Mouse (Mus musculus): ENCODE data around the gene Dapp1. TPM values are rescaled to one million over a fixed set of nuclear protein-coding genes. Genes with fewer than 3 reads are reported as not detected.
"Not testable (repeated sequence)": the region's sequence is repeated elsewhere in the genome, so short reads cannot be mapped to it uniquely, and the experiment has no call there.

The Dapp1 gene
- total and polyA plus RNA-seq, 3 experiments, result 53.5 to 63.6 (median 62.8) TPM

DNA sequence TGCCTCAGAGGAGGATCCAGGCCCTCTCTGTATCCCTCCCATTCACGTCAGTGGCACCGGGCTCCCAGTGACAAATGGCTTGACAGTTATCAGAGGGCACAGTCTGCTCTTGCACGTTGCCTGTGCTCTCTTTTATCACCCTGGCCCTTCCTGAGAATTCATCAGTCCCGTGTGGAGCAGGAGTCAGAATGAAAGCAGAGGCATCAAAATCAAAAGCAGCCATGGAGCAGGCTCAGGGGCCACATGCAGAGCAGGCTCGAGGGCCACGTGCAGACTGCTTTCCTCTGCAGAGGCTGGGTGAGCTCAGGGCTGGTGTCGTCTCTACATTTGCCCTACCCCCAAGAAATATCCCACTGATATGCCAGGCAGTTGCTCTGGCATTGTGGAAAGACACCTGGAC is 29.5 kb downstream of the Dapp1 start:
- H3K79me2 ChIP-seq (replicated peaks; ENCODE audit: control insufficient read depth, extremely low read depth, insufficient read depth, poor library complexity, severe bottlenecking), result peaks cover 4% of the 10 kb centered on the region; the same call in 1 of the 2 replicates
- peak overlapping the region; percentile 0; the same call in 1 of the 2 replicates for H3K9ac ChIP-seq (ENCODE audit: insufficient read depth, low read depth)
- dilution Hi-C loops (cut with MboI; ENCODE audit: extremely low pct_ligation_motif_present, extremely low pct_unique_long_range_greater_than_20kb, low sequenced_read_pairs), result no loop called here
- H3K36me3 ChIP-seq (replicated peaks in 1 of 2; ENCODE audit: control insufficient read depth in 1 of 2, insufficient read depth in 1 of 2, low read length in 1 of 2), result peaks cover 9 to 19% of the 10 kb centered on the region in 2 experiments
- no peaks in the 10 kb centered on the region for H3K27me3 ChIP-seq (replicated peaks)
- H3K9me3 ChIP-seq (replicated peaks; ENCODE audit: low read length), result no peaks in the 10 kb centered on the region
- peak overlapping the region in 1 of 3 experiments; percentile 5 for H3K4me3 ChIP-seq (replicated peaks in 1 of 3; ENCODE audit: low read depth in 2 of 3, low read length in 2 of 3, poor library complexity in 1 of 3)
- H3K4me1 ChIP-seq (ENCODE audit: control insufficient read depth in 1 of 2, insufficient read depth in 2 of 2), result peaks cover 48 to 98% of the 10 kb centered on the region in 2 experiments
- no peak for TF ChIP-seq CTCF (conservative IDR thresholded peaks at IDR 0.05 in 1 of 2, IDR thresholded peaks at IDR 0.05 in 1 of 2; ENCODE audit: low read depth in 2 of 2, low read length in 2 of 2)
- 0 out of 2 replicates have a peak, but pooled peaks have one; percentile 3 for TF ChIP-seq USF2 (conservative IDR thresholded peaks at IDR 0.05; ENCODE audit: low read depth, low read length)
- TF ChIP-seq IRF4 (IDR thresholded peaks at IDR 0.05; ENCODE audit: low read depth, low read length), result no peak
- in situ Hi-C loops (cut with MboI; ENCODE audit: low pct_ligation_motif_present, low pct_unique_long_range_greater_than_20kb, low sequenced_read_pairs), result loop anchor here (25.0 kb wide), 1 partner anchor 485 kb away; the partner anchor contains the start of gene Adh5
- DNase-seq (ENCODE audit: extremely low read depth), result peak; percentile 60
- peak overlapping the region; percentile 44 for H3K4me2 ChIP-seq (ENCODE audit: insufficient read depth, low read depth, poor library complexity, severe bottlenecking)
- H3K27ac ChIP-seq (ENCODE audit: insufficient read depth, low read depth), result peak overlapping the region; percentile 97

- H3K79me2 ChIP-seq (replicated peaks; ENCODE audit: control insufficient read depth, extremely low read depth, insufficient read depth, poor library complexity, severe bottlenecking); H3K4me2 ChIP-seq (ENCODE audit: insufficient read depth, low read depth, poor library complexity, severe bottlenecking); H3K27me3 ChIP-seq (replicated peaks); dilution Hi-C loops (cut with MboI; ENCODE audit: extremely low pct_ligation_motif_present, extremely low pct_unique_long_range_greater_than_20kb, low sequenced_read_pairs); H3K4me3 ChIP-seq (replicated peaks in 1 of 3; ENCODE audit: low read depth in 2 of 3, low read length in 2 of 3, poor library complexity in 1 of 3); H3K9ac ChIP-seq (ENCODE audit: insufficient read depth, low read depth); DNase-seq (ENCODE audit: extremely low read depth); H3K9me3 ChIP-seq (replicated peaks; ENCODE audit: low read length): not testable (repeated sequence)
- H3K36me3 ChIP-seq (replicated peaks in 1 of 2; ENCODE audit: control insufficient read depth in 1 of 2, insufficient read depth in 1 of 2, low read length in 1 of 2), result peaks cover 9 to 22% of the 10 kb centered on the region in 2 experiments
- in situ Hi-C loops (cut with MboI; ENCODE audit: low pct_ligation_motif_present, low pct_unique_long_range_greater_than_20kb, low sequenced_read_pairs), result loop anchor here (25.0 kb wide), 1 partner anchor 486 kb away; the partner anchor contains the start of gene Adh5
- peaks cover 49 to 98% of the 10 kb centered on the region in 2 experiments for H3K4me1 ChIP-seq (ENCODE audit: control insufficient read depth in 1 of 2, insufficient read depth in 2 of 2)
- H3K27ac ChIP-seq (ENCODE audit: insufficient read depth, low read depth), result peak overlapping the region; percentile 97
These were observed 30.0 kb downstream of the Dapp1 start for GRCm38 (mm10) chr3:137951302-137951701.

DNA sequence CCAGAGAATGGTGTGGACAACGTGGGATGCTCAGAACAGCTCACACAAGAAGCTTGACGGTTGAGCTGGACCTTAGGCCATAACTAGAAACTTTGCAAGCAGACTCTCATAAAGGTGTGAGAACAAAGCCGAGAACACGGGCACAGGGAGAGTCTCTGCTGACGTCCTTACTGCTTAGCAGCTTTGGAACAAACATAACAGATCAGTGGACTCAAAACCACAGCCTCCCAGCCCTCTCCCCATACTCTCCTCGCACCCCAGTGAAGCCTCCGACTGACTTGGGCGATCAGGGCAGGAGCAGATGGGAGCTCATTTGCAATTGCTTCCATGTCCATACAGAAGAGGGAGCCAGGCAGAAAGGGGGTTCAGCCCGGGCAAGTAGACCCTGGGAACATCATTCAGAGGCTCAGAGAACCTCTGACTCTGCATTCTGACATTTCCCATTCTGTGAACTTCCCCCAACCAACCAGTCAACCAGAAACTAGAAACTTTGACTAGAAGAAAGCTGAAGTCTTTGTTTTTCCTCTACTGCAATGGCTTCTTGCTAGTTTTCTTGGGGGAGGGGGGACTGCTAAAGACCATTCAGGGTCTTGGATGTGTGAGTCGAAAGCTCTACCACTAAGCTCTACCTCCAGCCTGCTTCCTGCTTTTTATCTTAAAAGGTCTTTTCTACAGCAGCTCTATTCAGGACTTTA is 31.0 kb downstream of the Dapp1 start:
- no peaks in the 10 kb centered on the region for H3K27me3 ChIP-seq (replicated peaks)
- TF ChIP-seq MAFK (IDR thresholded peaks at IDR 0.05; ENCODE audit: insufficient replicate concordance, low read length) (no peak), POLR2AphosphoS2 (IDR thresholded peaks at IDR 0.05; ENCODE audit: low read depth, low read length) (no peak), UBTF (IDR thresholded peaks at IDR 0.05; ENCODE audit: low read depth, low read length) (peak; percentile 37; the same call in 1 of the 2 replicates), POLR2A (IDR thresholded peaks at IDR 0.05; ENCODE audit: low read depth, low read length) (peak; percentile 67), RAD21 (IDR thresholded peaks at IDR 0.05; ENCODE audit: low read depth, low read length) (no peak), USF1 (IDR thresholded peaks at IDR 0.05; ENCODE audit: low read depth, low read length) (no peak), JUN (IDR thresholded peaks at IDR 0.05; ENCODE audit: insufficient read depth, low read depth, low read length) (no peak)
- peak overlapping the region; percentile 11 for H3K4me2 ChIP-seq (ENCODE audit: insufficient read depth, low read depth, poor library complexity, severe bottlenecking)
- in situ Hi-C loops (cut with MboI; ENCODE audit: low pct_ligation_motif_present, low pct_unique_long_range_greater_than_20kb, low sequenced_read_pairs) (loop anchor here (25.0 kb wide), 1 partner anchor 487 kb away; the partner anchor contains the start of gene Adh5), dilution Hi-C loops (cut with MboI; ENCODE audit: extremely low pct_ligation_motif_present, extremely low pct_unique_long_range_greater_than_20kb, low sequenced_read_pairs) (no loop called here)
- H3K79me2 ChIP-seq (replicated peaks; ENCODE audit: control insufficient read depth, extremely low read depth, insufficient read depth, poor library complexity, severe bottlenecking), result peaks cover 5% of the 10 kb centered on the region; the same call in 1 of the 2 replicates
- no peak overlapping the region for H3K4me3 ChIP-seq (replicated peaks in 1 of 3; ENCODE audit: low read depth in 2 of 3, low read length in 2 of 3, poor library complexity in 1 of 3)
- no peaks in the 10 kb centered on the region for H3K9me3 ChIP-seq (replicated peaks; ENCODE audit: low read length)
- peak overlapping the region; percentile 91 for H3K27ac ChIP-seq (ENCODE audit: insufficient read depth, low read depth)
- H3K36me3 ChIP-seq (replicated peaks in 1 of 2; ENCODE audit: control insufficient read depth in 1 of 2, insufficient read depth in 1 of 2, low read length in 1 of 2), result peaks cover 18 to 31% of the 10 kb centered on the region in 2 experiments
- DNase-seq (ENCODE audit: extremely low read depth), result peak; percentile 92
- H3K4me1 ChIP-seq (ENCODE audit: control insufficient read depth in 1 of 2, insufficient read depth in 2 of 2), result peaks cover 51 to 98% of the 10 kb centered on the region in 2 experiments
- peak overlapping the region; percentile 54 for H3K9ac ChIP-seq (ENCODE audit: insufficient read depth, low read depth)

All from CH12.LX (cell line).